ENCODE assay signal across 8 mouse cellular contexts in the genomic region with DNA sequence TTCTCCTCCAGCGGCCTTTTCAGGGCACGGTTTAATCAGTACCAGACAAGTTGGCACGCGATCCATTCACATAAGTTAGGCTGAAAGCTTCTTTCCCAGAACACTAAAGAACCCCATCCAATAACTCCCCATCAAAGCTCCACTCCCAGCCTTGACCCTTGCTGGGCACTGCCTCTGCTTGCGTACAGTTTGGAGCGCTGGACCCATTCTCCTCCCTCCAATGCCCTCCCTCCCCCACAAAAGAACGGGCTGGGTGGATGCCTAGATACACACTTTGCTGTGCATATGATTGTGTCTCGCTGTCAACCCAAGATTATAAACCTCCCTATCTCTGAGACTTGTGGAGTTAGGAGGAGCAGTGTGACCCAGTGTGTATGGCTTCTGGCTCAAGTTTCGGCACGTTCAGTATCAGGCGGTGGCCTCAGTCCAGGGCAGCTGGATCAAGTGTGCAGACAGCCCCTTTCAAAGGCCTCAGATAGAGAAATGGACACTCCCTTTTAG.
DNase-seq lines count a peak whose midpoint lies in the region; ATAC-seq and TF ChIP-seq lines count a peak whose summit lies in the region.

No protein-coding gene starts in this region.

- no peaks in the 10 kb centered on the region for H3K79me2 ChIP-seq in heart, adult 2 months (replicated peaks; ENCODE audit: control insufficient read depth, insufficient read depth, low read length)

- DNase-seq in cerebellum, adult 11-12 months: peak; percentile 1
- DNase-seq in cerebellum, postnatal 14 days: no peak
- DNase-seq in heart, adult 2 months: peak; percentile 68 to 71
- peak; percentile 66 for DNase-seq in limb, embryonic 14.5 days (ENCODE audit: low spot score)
- DNase-seq in layer of hippocampus, adult 9-11 months: no peak
- DNase-seq in right cerebral cortex, adult 2 months (ENCODE audit: low spot score in 2 of 2): no peak

- peak overlapping the region; percentile 60 for H3K27ac ChIP-seq in heart, adult 2 months
- H3K27ac ChIP-seq in limb, embryonic 14.5 days (replicated peaks; ENCODE audit: low read depth, low read length): peak overlapping the region; percentile 57
- H3K27ac ChIP-seq in stomach, embryonic 14.5 days (ENCODE audit: low read length): peak overlapping the region; percentile 82

- intact Hi-C loops in heart, adult 2 months (cut with DNase I): loop anchor here (2.0 to 5.0 kb wide), 3 partner anchors 18 to 72 kb away; no protein-coding TSS in a partner anchor

- H3K27me3 ChIP-seq in E14TG2a.4 (ENCODE audit: insufficient read depth, low read length): no peaks in the 10 kb centered on the region
- no peaks in the 10 kb centered on the region for H3K27me3 ChIP-seq in heart, adult 2 months (ENCODE audit: control insufficient read depth, insufficient read depth, low read length)
- H3K27me3 ChIP-seq in limb, embryonic 14.5 days (ENCODE audit: control insufficient read depth, insufficient read depth, low read length): no peaks in the 10 kb centered on the region
- no peaks in the 10 kb centered on the region for H3K27me3 ChIP-seq in stomach, embryonic 14.5 days (ENCODE audit: control insufficient read depth, insufficient read depth, low read length)

- no peaks in the 10 kb centered on the region for H3K9me3 ChIP-seq in E14TG2a.4 (ENCODE audit: low read length)
- no peaks in the 10 kb centered on the region for H3K9me3 ChIP-seq in limb, embryonic 14.5 days (ENCODE audit: control insufficient read depth, low read length)
- no peaks in the 10 kb centered on the region for H3K9me3 ChIP-seq in stomach, embryonic 14.5 days (ENCODE audit: control insufficient read depth, low read depth, low read length)

- no peak for TF ChIP-seq CTCF in E14TG2a.4 (conservative IDR thresholded peaks at IDR 0.05; ENCODE audit: low read length)
- no peak for TF ChIP-seq CTCF in heart, adult 2 months (IDR thresholded peaks at IDR 0.05)

- H3K4me3 ChIP-seq in E14TG2a.4 (replicated peaks; ENCODE audit: low read length): 0 out of 2 replicates have a peak overlapping the region, but pooled peaks have one; percentile 14
- no peak overlapping the region for H3K4me3 ChIP-seq in heart, adult 2 months
- H3K4me3 ChIP-seq in limb, embryonic 14.5 days (replicated peaks; ENCODE audit: low read length): no peak overlapping the region
- no peak overlapping the region for H3K4me3 ChIP-seq in stomach, embryonic 14.5 days (ENCODE audit: low read depth, low read length)

- TF ChIP-seq POLR2A in heart, adult 2 months (IDR thresholded peaks at IDR 0.05; ENCODE audit: insufficient read depth, low read depth, low read length): no peak
- TF ChIP-seq POLR2A in limb, embryonic 14.5 days (IDR thresholded peaks at IDR 0.05; ENCODE audit: borderline replicate concordance, extremely low read depth, insufficient read depth, insufficient read length): no peak

- 52% methylated on average over 11 of the region's 11 CpGs for WGBS in heart, adult 2 months
- WGBS in limb, embryonic 14.5 days: 31% methylated on average over 11 of the region's 11 CpGs
- WGBS in stomach, embryonic 14.5 days: 57% methylated on average over 11 of the region's 11 CpGs

- peaks cover 14% of the 10 kb centered on the region for H3K36me3 ChIP-seq in E14TG2a.4 (ENCODE audit: insufficient read depth, low read length)
- H3K36me3 ChIP-seq in heart, adult 2 months (ENCODE audit: control insufficient read depth, insufficient read depth, low read length): peaks cover 10% of the 10 kb centered on the region
- peaks cover 14% of the 10 kb centered on the region for H3K36me3 ChIP-seq in limb, embryonic 14.5 days (ENCODE audit: control insufficient read depth, insufficient read depth, low read length)
- H3K36me3 ChIP-seq in stomach, embryonic 14.5 days (ENCODE audit: control insufficient read depth, insufficient read depth, low read length): peaks cover 11% of the 10 kb centered on the region; the same call in 1 of the 2 replicates

- TF ChIP-seq EP300 in heart, adult 2 months (IDR thresholded peaks at IDR 0.05; ENCODE audit: insufficient read depth, low read depth, low read length): no peak

- no peak overlapping the region for H3K9ac ChIP-seq in heart, adult 2 months (ENCODE audit: low read depth, low read length)
- no peak overlapping the region for H3K9ac ChIP-seq in limb, embryonic 14.5 days (ENCODE audit: low read depth, low read length, severe bottlenecking)
- H3K9ac ChIP-seq in stomach, embryonic 14.5 days (replicated peaks; ENCODE audit: low read depth, low read length): 0 out of 2 replicates have a peak overlapping the region, but pooled peaks have one; percentile 15

- H3K4me1 ChIP-seq in E14TG2a.4 (replicated peaks; ENCODE audit: low read depth, low read length): peaks cover 62% of the 10 kb centered on the region
- peaks cover 32% of the 10 kb centered on the region for H3K4me1 ChIP-seq in heart, adult 2 months (ENCODE audit: control insufficient read depth, insufficient read depth, low read length)
- H3K4me1 ChIP-seq in limb, embryonic 14.5 days (ENCODE audit: control insufficient read depth, insufficient read depth, low read length): peaks cover 47% of the 10 kb centered on the region
- H3K4me1 ChIP-seq in stomach, embryonic 14.5 days (ENCODE audit: control insufficient read depth, insufficient read depth, low read length): peaks cover 21% of the 10 kb centered on the region

- no peak overlapping the region for H3K4me2 ChIP-seq in limb, embryonic 14.5 days (replicated peaks; ENCODE audit: low read depth, low read length, severe bottlenecking)
- 0 out of 2 replicates have a peak overlapping the region, but pooled peaks have one; percentile 1 for H3K4me2 ChIP-seq in stomach, embryonic 14.5 days (replicated peaks; ENCODE audit: low read depth, low read length)

- ATAC-seq in limb, embryonic 14.5 days (ENCODE audit: low FRiP score, low read depth): 0 out of 2 replicates have a peak, but pooled peaks have one; percentile 1
- ATAC-seq in stomach, embryonic 14.5 days (ENCODE audit: insufficient number of reproducible peaks, insufficient read depth, low FRiP score, low read depth): peak; percentile 49

Comparison
In these comparisons a context has a peak if more than half of its experiments do, and no peak if none do; other contexts are left out.
1. DNase-seq: peak in cerebellum, adult 11-12 months (single experiment), heart, adult 2 months (2 of 2) and limb, embryonic 14.5 days (single experiment); none in cerebellum, postnatal 14 days (0 of 2), layer of hippocampus, adult 9-11 months (single experiment) and right cerebral cortex, adult 2 months (0 of 2).
2. Peak in every context shown above with its lines, with median percentiles within 50 percentile points of each other: H3K27ac ChIP-seq.